Mouse (Mus musculus) embryonic facial prominence, embryonic 11.5 days (tissue): Measurements from ENCODE around the gene Man2a1. TPM values are rescaled to one million over a fixed set of nuclear protein-coding genes. Genes with fewer than 3 reads are reported as not detected.

Experiments used
- ATAC-seq: fragments of 200-750 bp; cut with Nextera tagmentation; replicated peaks from 2 replicates; pipeline ENCODE4 v1.8.0; 2017; ENCODE audit warnings: low read depth; ENCODE audit not compliant: insufficient number of reproducible peaks, low FRiP score, low TSS enrichment
- DNase-seq: peaks from one replicate; pipeline ENCODE4 v3.0.0-alpha.2; 2015; ENCODE audit warnings: low spot score
- H3K27ac ChIP-seq: fragments of 300-500 bp; sonication (generic); replicated peaks from 2 replicates; pipeline ENCODE4 v1.5.1; 2014; ENCODE audit warnings: mild to moderate bottlenecking, low read depth, low read length, control low read depth
- H3K27me3 ChIP-seq: fragments of 300-500 bp; sonication (generic); 2 replicates; pipeline ENCODE4 v1.6.1; 2014; ENCODE audit warnings: mild to moderate bottlenecking, low read length, moderate library complexity, mixed read lengths; ENCODE audit not compliant: control insufficient read depth, insufficient read depth
- H3K36me3 ChIP-seq: fragments of 300-500 bp; sonication (generic); replicated peaks from 2 replicates; pipeline ENCODE4 v1.6.1; 2014; ENCODE audit warnings: low read depth, mild to moderate bottlenecking, low read length, moderate library complexity, mixed read lengths; ENCODE audit not compliant: control insufficient read depth, insufficient read depth
- H3K4me1 ChIP-seq: fragments of 300-500 bp; sonication (generic); 2 replicates; pipeline ENCODE4 v1.6.1; 2014; ENCODE audit warnings: low read length, mixed read lengths; ENCODE audit not compliant: control insufficient read depth, insufficient read depth
- H3K4me2 ChIP-seq: fragments of 300-500 bp; sonication (generic); 2 replicates; pipeline ENCODE4 v1.6.1; 2014; ENCODE audit warnings: low read depth, mild to moderate bottlenecking, control low read depth, low read length, moderate library complexity
- H3K4me3 ChIP-seq: fragments of 300-500 bp; sonication (generic); 2 replicates; pipeline ENCODE4 v1.5.1; 2014; ENCODE audit warnings: low read depth, low read length, control low read depth
- H3K9ac ChIP-seq: fragments of 300-500 bp; sonication (generic); replicated peaks from 2 replicates; pipeline ENCODE4 v1.6.1; 2014; ENCODE audit warnings: mild to moderate bottlenecking, control low read depth, low read length
- H3K9me3 ChIP-seq: fragments of 300-500 bp; sonication (generic); replicated peaks from 2 replicates; pipeline ENCODE4 v1.6.1; 2016; ENCODE audit warnings: mild to moderate bottlenecking, low read length, inconsistent platforms, mixed read lengths; ENCODE audit not compliant: control insufficient read depth
- WGBS: fragments of 180-500 bp; shearing (Covaris S2); extraction: QIAGEN DNeasy Blood & Tissue Kit; methylation state at CpG from one replicate; pipeline ENCODE4 v1.1.7; 2014; 5-methylcytosine and 5-hydroxymethylcytosine counted together
- polyA plus RNA-seq: library from polyadenylated mRNA; unstranded; fragments of >200 nt; fragmentation: Nextera tagmentation; extraction: Ambion mirVana; gene quantifications from 2 replicates; pipeline ENCODE4 v1.2.1, GENCODE M21; 2014

Gene Man2a1
- polyA plus RNA-seq, 1 experiment from 2014 or later: 3.9 TPM

- H3K4me1 ChIP-seq: no peaks in the 10 kb centered on the region
- no peak overlapping the region for H3K4me3 ChIP-seq
- H3K27ac ChIP-seq: no peak overlapping the region
- no peaks in the 10 kb centered on the region for H3K9me3 ChIP-seq
- WGBS: 69% methylated on average over 5 of the region's 5 CpGs
- H3K36me3 ChIP-seq: no peaks in the 10 kb centered on the region
- H3K4me2 ChIP-seq: no peak overlapping the region
- ATAC-seq (no peak), DNase-seq (no peak)
- no peaks in the 10 kb centered on the region for H3K27me3 ChIP-seq
- no peak overlapping the region for H3K9ac ChIP-seq
Measured at GRCm38 (mm10) chr17:64604163-64604562, 3.6 kb downstream of the Man2a1 start.

- 90% methylated on average over 6 of the region's 6 CpGs for WGBS
Measured at GRCm38 (mm10) chr17:64608228-64608627, 7.7 kb downstream of the Man2a1 start.

GRCm38 (mm10) chr17:64608923-64609598 is 8.5 kb downstream of the Man2a1 start:
- WGBS: 73% methylated on average over 6 of the region's 6 CpGs
- H3K36me3 ChIP-seq: no peaks in the 10 kb centered on the region
- H3K4me3 ChIP-seq: no peak overlapping the region
- DNase-seq (no peak), ATAC-seq (no peak)
- no peaks in the 10 kb centered on the region for H3K9me3 ChIP-seq
- no peak overlapping the region for H3K27ac ChIP-seq
- H3K4me1 ChIP-seq: no peaks in the 10 kb centered on the region
- H3K4me2 ChIP-seq: no peak overlapping the region
- H3K27me3 ChIP-seq: no peaks in the 10 kb centered on the region
- H3K9ac ChIP-seq: no peak overlapping the region

More at GRCm38 (mm10) chr17:64608228-64608627, 7.7 kb downstream of the Man2a1 start:
- DNase-seq (no peak), ATAC-seq (no peak)
- Histone ChIP-seq H3K4me3 (no peak overlapping the region), H3K4me2 (no peak overlapping the region), H3K4me1 (no peaks in the 10 kb centered on the region), H3K9ac (no peak overlapping the region), H3K27ac (no peak overlapping the region), H3K9me3 (no peaks in the 10 kb centered on the region), H3K36me3 (no peaks in the 10 kb centered on the region), H3K27me3 (no peaks in the 10 kb centered on the region)

GRCm38 (mm10) chr17:64609741-64610140 is 9.2 kb downstream of the Man2a1 start:
- DNase-seq (no peak), ATAC-seq (no peak)
- no peak overlapping the region for H3K4me2 ChIP-seq
- WGBS: 46% methylated on average over 3 of the region's 3 CpGs
- H3K4me3 ChIP-seq: no peak overlapping the region
- H3K4me1 ChIP-seq: no peaks in the 10 kb centered on the region
- H3K27me3 ChIP-seq: no peaks in the 10 kb centered on the region
- H3K36me3 ChIP-seq: no peaks in the 10 kb centered on the region
- H3K9me3 ChIP-seq: no peaks in the 10 kb centered on the region
- H3K9ac ChIP-seq: no peak overlapping the region
- H3K27ac ChIP-seq: no peak overlapping the region

- Histone ChIP-seq H3K4me3 (no peak overlapping the region), H3K27ac (no peak overlapping the region), H3K9ac (no peak overlapping the region), H3K4me1 (no peaks in the 10 kb centered on the region), H3K36me3 (no peaks in the 10 kb centered on the region), H3K27me3 (no peaks in the 10 kb centered on the region), H3K4me2 (no peak overlapping the region), H3K9me3 (no peaks in the 10 kb centered on the region)
- 79% methylated on average over 5 of the region's 5 CpGs for WGBS
- DNase-seq (no peak), ATAC-seq (no peak)
Measured at GRCm38 (mm10) chr17:64611426-64611825, 10.9 kb downstream of the Man2a1 start.

- DNase-seq (no peak), ATAC-seq (no peak)
- H3K4me1 ChIP-seq: no peaks in the 10 kb centered on the region
- H3K9me3 ChIP-seq: no peaks in the 10 kb centered on the region
- H3K27ac ChIP-seq: no peak overlapping the region
- no peak overlapping the region for H3K4me3 ChIP-seq
- no peaks in the 10 kb centered on the region for H3K27me3 ChIP-seq
- 93% methylated on average over 16 of the region's 16 CpGs for WGBS
- H3K36me3 ChIP-seq: no peaks in the 10 kb centered on the region
- H3K4me2 ChIP-seq: no peak overlapping the region
- H3K9ac ChIP-seq: no peak overlapping the region
Measured at GRCm38 (mm10) chr17:64612135-64612885, 11.8 kb downstream of the Man2a1 start.

- 88% methylated on average over 3 of the region's 3 CpGs for WGBS
- ATAC-seq: no peak
- H3K27me3 ChIP-seq: no peaks in the 10 kb centered on the region
Measured at GRCm38 (mm10) chr17:64612930-64613329, 12.4 kb downstream of the Man2a1 start.

GRCm38 (mm10) chr17:64613351-64613750 is 12.8 kb downstream of the Man2a1 start:
- Histone ChIP-seq H3K9ac (no peak overlapping the region), H3K4me1 (no peaks in the 10 kb centered on the region), H3K4me3 (no peak overlapping the region), H3K27me3 (no peaks in the 10 kb centered on the region), H3K36me3 (no peaks in the 10 kb centered on the region), H3K9me3 (no peaks in the 10 kb centered on the region), H3K4me2 (no peak overlapping the region), H3K27ac (no peak overlapping the region)
- DNase-seq: no peak
- ATAC-seq: no peak
- 68% methylated on average over 3 of the region's 3 CpGs for WGBS

More at GRCm38 (mm10) chr17:64612930-64613329, 12.4 kb downstream of the Man2a1 start:
- DNase-seq: no peak
- H3K9ac ChIP-seq: no peak overlapping the region
- no peaks in the 10 kb centered on the region for H3K36me3 ChIP-seq
- no peak overlapping the region for H3K4me3 ChIP-seq
- H3K4me1 ChIP-seq: no peaks in the 10 kb centered on the region
- no peaks in the 10 kb centered on the region for H3K9me3 ChIP-seq
- no peak overlapping the region for H3K4me2 ChIP-seq
- H3K27ac ChIP-seq: no peak overlapping the region
